Comparison of ENCODE assay signal across 28 mouse cellular contexts in genomic region chr2:121446506-121446905, GRCm38 (mm10). TPM values are rescaled to one million over a fixed set of nuclear protein-coding genes. Genes with fewer than 3 reads are reported as not detected.
DNase-seq lines count a peak whose midpoint lies in the region; ATAC-seq and TF ChIP-seq lines count a peak whose summit lies in the region.
"Had no signal": no experiment of that assay in that cellular context is flagged by ENCODE, and none has a peak within 500 bp of the region (broad histone marks: within the 10 kb centered on the region; RNA-seq: fewer than 3 reads in every experiment).

No protein-coding gene starts in this region.

- peaks cover 11% of the 10 kb centered on the region for H3K36me3 ChIP-seq in megakaryocyte, embryonic 14.5 days (replicated peaks; ENCODE audit: low read length)
- peaks cover 4% of the 10 kb centered on the region for H3K36me3 ChIP-seq in myocyte (ENCODE audit: control insufficient read depth, insufficient read depth)

- peak overlapping the region; percentile 7 for H3K4me3 ChIP-seq in megakaryocyte, embryonic 14.5 days (replicated peaks)
- no peak overlapping the region for H3K4me3 ChIP-seq in myocyte
- H3K4me3 ChIP-seq: embryonic facial prominence, embryonic 10.5 days; embryonic facial prominence, embryonic 13.5 days; erythroblast, embryonic 14.5 days; forebrain, embryonic 12.5 days; forebrain, embryonic 15.5 days; heart, adult 2 months; heart, embryonic 13.5 days had no signal

- H3K4me1 ChIP-seq in megakaryocyte, embryonic 14.5 days: peaks cover 64% of the 10 kb centered on the region

- H3K4me2 ChIP-seq in myocyte (ENCODE audit: low read depth): peak overlapping the region; percentile 95
- H3K4me2 ChIP-seq: embryonic facial prominence, embryonic 13.5 days; forebrain, embryonic 12.5 days; forebrain, embryonic 15.5 days; heart, embryonic 13.5 days; hindbrain, embryonic 14.5 days had no signal

- TF ChIP-seq POLR2A in myocyte (IDR thresholded peaks at IDR 0.05; ENCODE audit: insufficient read length, low read depth): no peak

- peaks cover 6% of the 10 kb centered on the region for H3K27me3 ChIP-seq in megakaryocyte, embryonic 14.5 days (replicated peaks)
- no peaks in the 10 kb centered on the region for H3K27me3 ChIP-seq in myocyte (ENCODE audit: control insufficient read depth, insufficient read depth, insufficient read length)

- ATAC-seq in megakaryocyte, adult 5-6 weeks (ENCODE audit: poor library complexity, severe bottlenecking): no peak
- ATAC-seq: CD4-positive, CD25-positive, alpha-beta regulatory T cell, adult 4 months; forebrain, embryonic 15.5 days; hindbrain, postnatal 0 days; inflammation-experienced regulatory T-cells, adult 6 months; intestine, embryonic 16.5 days had no signal

- H3K79me2 ChIP-seq in myocyte (ENCODE audit: control insufficient read depth, insufficient read depth): peaks cover 18% of the 10 kb centered on the region

- no peaks in the 10 kb centered on the region for H3K9me3 ChIP-seq in megakaryocyte, embryonic 14.5 days
- H3K9me3 ChIP-seq: embryonic facial prominence, embryonic 10.5 days; embryonic facial prominence, embryonic 13.5 days; forebrain, embryonic 12.5 days; forebrain, embryonic 15.5 days; heart, embryonic 13.5 days had no signal

- peak; percentile 21 for DNase-seq in adrenal gland, postnatal 14 days
- no peak for DNase-seq in adrenal gland, adult 18-20 months (ENCODE audit: low spot score in 2 of 2)
- no peak for DNase-seq in left cerebral cortex, adult 8-10 months (ENCODE audit: low spot score in 2 of 2)
- DNase-seq: cerebellum, adult 11-12 months; cerebellum, adult 8-10 months; cerebellum, postnatal 10 days; cerebellum, postnatal 36 days; embryo, embryonic 11 days; gastrocnemius, postnatal 25 days; heart, adult 2 months; heart, postnatal 14 days; heart, postnatal 4 days had no signal

- no peak overlapping the region for H3ac ChIP-seq in myocyte (ENCODE audit: control insufficient read depth, insufficient read length)

TF ChIP-seq in myocyte, 11 proteins besides CTCF, POLR2A, EP300 and RAD21:
- TF ChIP-seq USF1 (IDR thresholded peaks at IDR 0.05; ENCODE audit: low read depth): no peak
- no peak for TF ChIP-seq POLR2AphosphoS2 (IDR thresholded peaks at IDR 0.05; ENCODE audit: insufficient read length, low read depth)
- no peak for TF ChIP-seq REST (IDR thresholded peaks at IDR 0.05; ENCODE audit: insufficient read depth, insufficient read length)
- TF ChIP-seq MYOG (IDR thresholded peaks at IDR 0.05; ENCODE audit: control insufficient read depth in 1 of 3, insufficient read depth in 1 of 3, insufficient read length in 2 of 3, low read depth in 2 of 3): no peak
- TF ChIP-seq CEBPB (IDR thresholded peaks at IDR 0.05; ENCODE audit: insufficient read depth, poor library complexity, severe bottlenecking): no peak
- TF ChIP-seq MAX (IDR thresholded peaks at IDR 0.05; ENCODE audit: low read depth): no peak
- TF ChIP-seq MYOD1 (IDR thresholded peaks at IDR 0.05; ENCODE audit: control insufficient read depth in 1 of 3, insufficient read length in 2 of 3, low read depth in 2 of 3): no peak
- no peak for TF ChIP-seq E2F4 (IDR thresholded peaks at IDR 0.05; ENCODE audit: insufficient read depth)
- TF ChIP-seq SRF (IDR thresholded peaks at IDR 0.05; ENCODE audit: control insufficient read depth, insufficient read length, low read depth): no peak
- no peak for TF ChIP-seq TCF3 (IDR thresholded peaks at IDR 0.05; ENCODE audit: insufficient read length, low read depth)
- no peak for TF ChIP-seq TCF12 (IDR thresholded peaks at IDR 0.05; ENCODE audit: insufficient read depth, poor library complexity, severe bottlenecking)
TF ChIP-seq in myocyte: peak in this region for 0.

RNA-seq across cellular contexts. Expression of gene Ell3, which starts 2.4 kb away (rescaled TPM):
- total RNA-seq in adrenal gland, postnatal 14 days (2021): 0.26 and 0.94 TPM in 2 replicates
- total RNA-seq in adrenal gland, adult 18-20 months (2021): under 1 TPM; 0.17 to 0.35 TPM
- polyA plus RNA-seq in megakaryocyte, embryonic 14.5 days (2012; ENCODE audit: insufficient read depth, low replicate concordance): not detected in 2 replicates
- total RNA-seq in megakaryocyte, adult 5-6 weeks (2015): not detected in 2 replicates
- not detected in 2 replicates for total RNA-seq in megakaryocyte, adult 5-6 weeks (2017)
- 0.05 TPM for polyA plus RNA-seq in myocyte (2012; fragmentation: generic; extraction: Trizol)
- not detected for total RNA-seq in left cerebral cortex, adult 8-10 months (2022)
- total RNA-seq: gastrocnemius, adult 8-10 months; gastrocnemius, postnatal 25 days; heart, postnatal 14 days; MEL had no signal
- polyA plus RNA-seq: erythroblast, embryonic 14.5 days had no signal

RNA-seq across cellular contexts. Expression of gene Serf2, which starts 2.5 kb away (rescaled TPM):
- 386 and 388 TPM in 2 replicates for total RNA-seq in adrenal gland, postnatal 14 days (2021)
- 100 to 1,000 TPM; 363 to 372 TPM for total RNA-seq in adrenal gland, adult 18-20 months (2021)
- polyA plus RNA-seq in megakaryocyte, embryonic 14.5 days (2012; ENCODE audit: insufficient read depth, low replicate concordance): 78.6 and 558 TPM in 2 replicates
- total RNA-seq in megakaryocyte, adult 5-6 weeks (2015): 390 and 393 TPM in 2 replicates
- 216 and 267 TPM in 2 replicates for total RNA-seq in megakaryocyte, adult 5-6 weeks (2017)
- 891 TPM for polyA plus RNA-seq in myocyte (2012; fragmentation: generic; extraction: Trizol)
- total RNA-seq in left cerebral cortex, adult 8-10 months (2022): 100 to 1,000 TPM; 116 to 169 (median 143) TPM

RNA-seq across cellular contexts. Expression of gene Hypk, which starts 6.6 kb away (rescaled TPM):
- 41.8 and 48.5 TPM in 2 replicates for total RNA-seq in adrenal gland, postnatal 14 days (2021)
- total RNA-seq in adrenal gland, adult 18-20 months (2021): 10 to 100 TPM; 20.9 to 43.7 TPM
- 12.9 and 128 TPM in 2 replicates for polyA plus RNA-seq in megakaryocyte, embryonic 14.5 days (2012; ENCODE audit: insufficient read depth, low replicate concordance)
- total RNA-seq in megakaryocyte, adult 5-6 weeks (2015): 68.9 and 78.0 TPM in 2 replicates
- 58.5 and 73.2 TPM in 2 replicates for total RNA-seq in megakaryocyte, adult 5-6 weeks (2017)
- polyA plus RNA-seq in myocyte (2012; fragmentation: generic; extraction: Trizol): 26.4 TPM
- total RNA-seq in left cerebral cortex, adult 8-10 months (2022): 10 to 100 TPM; 12.1 to 25.0 (median 17.5) TPM

RNA-seq across cellular contexts. Expression of gene Serinc4, which starts 10.1 kb away (rescaled TPM):
- total RNA-seq in adrenal gland, postnatal 14 days (2021): 0.53 TPM in 1 of 2 replicates, not detected in the other
- under 1 TPM in 1 of 2 experiments, not detected in 1; 0.19 TPM for total RNA-seq in adrenal gland, adult 18-20 months (2021)
- 0.30 TPM in 1 of 2 replicates, not detected in the other for polyA plus RNA-seq in megakaryocyte, embryonic 14.5 days (2012; ENCODE audit: insufficient read depth, low replicate concordance)
- not detected in 2 replicates for total RNA-seq in megakaryocyte, adult 5-6 weeks (2015)
- 0.22 TPM in 1 of 2 replicates, not detected in the other for total RNA-seq in megakaryocyte, adult 5-6 weeks (2017)
- polyA plus RNA-seq in myocyte (2012; fragmentation: generic; extraction: Trizol): 0.32 TPM
- total RNA-seq in left cerebral cortex, adult 8-10 months (2022): 1 to 10 TPM in 1 of 4 experiments, under 1 TPM in 3; 0.27 to 1.1 (median 0.50) TPM
- total RNA-seq: gastrocnemius, adult 8-10 months; gastrocnemius, postnatal 25 days; heart, adult 2 months had no signal
- polyA plus RNA-seq: erythroblast, embryonic 14.5 days; intestine, embryonic 16.5 days had no signal

RNA-seq across cellular contexts. Expression of gene Mfap1b, which starts 27.4 kb away (rescaled TPM):
- 32.0 and 32.1 TPM in 2 replicates for total RNA-seq in adrenal gland, postnatal 14 days (2021)
- total RNA-seq in adrenal gland, adult 18-20 months (2021): 10 to 100 TPM; 39.8 to 45.1 TPM
- 2.3 TPM in 1 of 2 replicates, not detected in the other for polyA plus RNA-seq in megakaryocyte, embryonic 14.5 days (2012; ENCODE audit: insufficient read depth, low replicate concordance)
- total RNA-seq in megakaryocyte, adult 5-6 weeks (2015): 39.0 and 40.4 TPM in 2 replicates
- total RNA-seq in megakaryocyte, adult 5-6 weeks (2017): 42.2 and 48.4 TPM in 2 replicates
- polyA plus RNA-seq in myocyte (2012; fragmentation: generic; extraction: Trizol): 13.1 TPM
- 10 to 100 TPM; 39.4 to 47.4 (median 43.8) TPM for total RNA-seq in left cerebral cortex, adult 8-10 months (2022)
